Mouse (Mus musculus): ENCODE measurements around the gene Xkr8. TPM values are rescaled to one million over a fixed set of nuclear protein-coding genes. Genes with fewer than 3 reads are reported as not detected.
"Not testable (repeated sequence)": the region's sequence is repeated elsewhere in the genome, so short reads cannot be mapped to it uniquely, and the experiment has no call there.

Gene Xkr8
- total RNA-seq, 2 experiments from 2014 or later, result 0.42 to 2.9 TPM

GRCm38 (mm10) chr4:132743992-132744911 is 11.9 kb upstream of the Xkr8 start:
- peak; percentile 72 for ATAC-seq (replicated peaks; ENCODE audit: low FRiP score, low TSS enrichment, poor library complexity, severe bottlenecking)

- no peak for ATAC-seq (replicated peaks; ENCODE audit: low FRiP score, low TSS enrichment, poor library complexity, severe bottlenecking)
These were observed 9.1 kb upstream of the Xkr8 start for GRCm38 (mm10) chr4:132741491-132741890.

GRCm38 (mm10) chr4:132737154-132737553 is 4.8 kb upstream of the Xkr8 start:
- ATAC-seq (replicated peaks; ENCODE audit: low FRiP score, low TSS enrichment, poor library complexity, severe bottlenecking), result not testable (repeated sequence)

- ATAC-seq (replicated peaks; ENCODE audit: low FRiP score, low TSS enrichment, poor library complexity, severe bottlenecking), result no peak
These were observed 3.5 kb upstream of the Xkr8 start for GRCm38 (mm10) chr4:132735894-132736293.

- no peak for ATAC-seq (replicated peaks; ENCODE audit: low FRiP score, low TSS enrichment, poor library complexity, severe bottlenecking)
These were observed 3.0 kb upstream of the Xkr8 start for GRCm38 (mm10) chr4:132735389-132735788.

- ATAC-seq (replicated peaks; ENCODE audit: low FRiP score, low TSS enrichment, poor library complexity, severe bottlenecking), result no peak
These were observed 2.4 kb upstream of the Xkr8 start for GRCm38 (mm10) chr4:132734766-132735165.

- ATAC-seq (replicated peaks; ENCODE audit: low FRiP score, low TSS enrichment, poor library complexity, severe bottlenecking), result no peak
These were observed 875 bp upstream of the Xkr8 start for GRCm38 (mm10) chr4:132733071-132733770.

GRCm38 (mm10) chr4:132731616-132732015 is 730 bp downstream of the Xkr8 start:
- no peak for ATAC-seq (replicated peaks; ENCODE audit: low FRiP score, low TSS enrichment, poor library complexity, severe bottlenecking)

- no peak for ATAC-seq (replicated peaks; ENCODE audit: low FRiP score, low TSS enrichment, poor library complexity, severe bottlenecking)
These were observed 4.1 kb downstream of the Xkr8 start for GRCm38 (mm10) chr4:132728233-132728632.

GRCm38 (mm10) chr4:132718251-132718650 is 14.1 kb downstream of the Xkr8 start:
- ATAC-seq (replicated peaks; ENCODE audit: low FRiP score, low TSS enrichment, poor library complexity, severe bottlenecking), result no peak

- ATAC-seq (replicated peaks; ENCODE audit: low FRiP score, low TSS enrichment, poor library complexity, severe bottlenecking), result no peak
These were observed 19.2 kb downstream of the Xkr8 start for GRCm38 (mm10) chr4:132713181-132713580.

- no peak for ATAC-seq (replicated peaks; ENCODE audit: low FRiP score, low TSS enrichment, poor library complexity, severe bottlenecking)
These were observed 25.5 kb downstream of the Xkr8 start for GRCm38 (mm10) chr4:132706885-132707284.

GRCm38 (mm10) chr4:132702076-132702475 is 30.3 kb downstream of the Xkr8 start:
- ATAC-seq (replicated peaks; ENCODE audit: low FRiP score, low TSS enrichment, poor library complexity, severe bottlenecking), result no peak

GRCm38 (mm10) chr4:132693366-132693765 is 39.0 kb downstream of the Xkr8 start:
- no peak for ATAC-seq (replicated peaks; ENCODE audit: low FRiP score, low TSS enrichment, poor library complexity, severe bottlenecking)

GRCm38 (mm10) chr4:132689634-132690033 is 42.7 kb downstream of the Xkr8 start:
- no peak for ATAC-seq (replicated peaks; ENCODE audit: low FRiP score, low TSS enrichment, poor library complexity, severe bottlenecking)

- ATAC-seq (replicated peaks; ENCODE audit: low FRiP score, low TSS enrichment, poor library complexity, severe bottlenecking), result peak; percentile 89
These were observed 55.4 kb downstream of the Xkr8 start for GRCm38 (mm10) chr4:132676771-132677539.

Data from megakaryocyte-erythroid progenitor cell, adult 5-6 weeks (primary cell).